Mouse (Mus musculus): ENCODE measurements at regions not wholly inside any gene's neighbourhood (a gene's known extent, or its start where the extent isn't known, plus 50 kb on each side); places are given as distances from the start of the nearest gene placed in this dataset.

GRCm38 (mm10) chr12:12588771-12589370 lies 326.9 kb downstream of the Fam49a start:
- TF ChIP-seq CTCF (IDR thresholded peaks at IDR 0.05; ENCODE audit: borderline replicate concordance, insufficient read depth, low read depth, low read length) (no peak), POLR2A (IDR thresholded peaks at IDR 0.05; ENCODE audit: borderline replicate concordance, insufficient read depth, low read length) (no peak)

All from cerebellum, adult 2 months (tissue).